ENCODE assay signal across 8 mouse cellular contexts in the genomic region with DNA sequence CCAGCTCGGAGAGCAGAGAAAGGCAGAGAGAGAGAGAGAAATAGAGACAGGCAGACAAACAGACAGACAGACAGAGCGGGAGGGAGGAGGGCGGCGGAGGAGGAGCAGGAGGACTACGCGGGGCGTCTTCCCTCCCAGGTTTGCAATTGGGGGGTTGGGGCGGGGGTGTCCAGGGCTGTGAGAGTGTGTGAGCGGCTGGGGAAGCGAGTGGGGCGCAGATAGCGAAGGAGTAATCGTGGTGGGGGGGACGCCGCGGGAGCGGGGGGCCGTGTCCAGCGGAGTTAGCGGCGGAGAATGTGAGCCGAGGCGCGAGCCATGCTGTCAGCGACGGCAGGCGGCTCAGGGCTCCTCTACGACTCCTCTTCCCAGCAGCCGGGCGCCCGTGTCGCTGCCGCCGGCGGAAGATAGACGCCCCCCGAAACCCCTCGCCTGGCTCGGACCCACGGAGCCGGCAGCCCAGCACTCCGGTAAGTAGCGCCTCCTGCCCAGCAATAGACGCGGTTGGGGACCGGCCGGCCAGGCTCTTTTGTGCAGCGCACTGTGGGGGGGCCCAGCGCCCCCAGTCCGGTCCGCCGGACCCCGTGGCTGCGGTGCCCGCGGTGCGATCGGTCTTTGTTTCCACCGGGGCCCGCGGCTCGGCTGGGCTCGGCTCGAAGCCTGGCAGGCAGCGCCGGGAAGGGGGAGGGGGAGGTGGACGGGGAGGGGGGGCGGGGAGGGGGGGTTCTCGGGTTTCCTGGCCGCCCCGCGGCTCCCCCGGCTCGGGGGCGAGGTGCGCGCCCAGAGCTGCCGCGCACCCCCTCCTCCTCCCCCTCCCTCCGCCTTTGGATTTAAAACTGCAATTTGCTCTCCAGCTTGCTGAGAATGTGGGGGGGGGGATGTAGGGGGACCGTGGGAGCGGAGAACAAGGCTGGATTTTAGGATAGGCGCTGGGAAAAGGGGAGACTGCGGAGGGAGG. TPM values are rescaled to one million over a fixed set of nuclear protein-coding genes. Genes with fewer than 3 reads are reported as not detected.
DNase-seq lines count a peak whose midpoint lies in the region; ATAC-seq and TF ChIP-seq lines count a peak whose summit lies in the region.

No protein-coding gene starts in this region.

- 1% methylated on average over 50 of the region's 84 CpGs for WGBS in heart, postnatal 0 days
- under 1% methylated on average over 66 of the region's 84 CpGs for WGBS in midbrain, embryonic 13.5 days

- H3K9me3 ChIP-seq in heart, postnatal 0 days (replicated peaks; ENCODE audit: control insufficient read depth, low read length): no peaks in the 10 kb centered on the region
- no peaks in the 10 kb centered on the region for H3K9me3 ChIP-seq in midbrain, embryonic 13.5 days

- H3K4me3 ChIP-seq in heart, postnatal 0 days (ENCODE audit: low read depth, low read length): peak overlapping the region; percentile 76
- peak overlapping the region; percentile 96 for H3K4me3 ChIP-seq in midbrain, embryonic 13.5 days (replicated peaks)

- peak overlapping the region; percentile 95 for H3K4me2 ChIP-seq in heart, postnatal 0 days (ENCODE audit: low read depth, low read length)
- peak overlapping the region; percentile 99 for H3K4me2 ChIP-seq in midbrain, embryonic 13.5 days (replicated peaks)

- TF ChIP-seq EP300 in heart, postnatal 0 days (IDR thresholded peaks at IDR 0.05; ENCODE audit: low read depth): peak; percentile 20; the same call in 1 of the 2 replicates

- H3K27me3 ChIP-seq in heart, postnatal 0 days (ENCODE audit: control insufficient read depth, insufficient read depth, low read length): no peaks in the 10 kb centered on the region
- H3K27me3 ChIP-seq in midbrain, embryonic 13.5 days: peaks cover 18% of the 10 kb centered on the region

- peaks cover 39% of the 10 kb centered on the region for H3K4me1 ChIP-seq in heart, postnatal 0 days (ENCODE audit: control insufficient read depth, insufficient read depth)
- peaks cover 53% of the 10 kb centered on the region for H3K4me1 ChIP-seq in midbrain, embryonic 13.5 days (replicated peaks)

- no peak for TF ChIP-seq CTCF in heart, postnatal 0 days (IDR thresholded peaks at IDR 0.05; ENCODE audit: low read depth)

- peak overlapping the region; percentile 86 for H3K9ac ChIP-seq in heart, postnatal 0 days (replicated peaks; ENCODE audit: low read depth, low read length)
- H3K9ac ChIP-seq in midbrain, embryonic 13.5 days (replicated peaks): peak overlapping the region; percentile 100

- peak overlapping the region; percentile 93 for H3K27ac ChIP-seq in heart, postnatal 0 days (ENCODE audit: low read depth)
- H3K27ac ChIP-seq in midbrain, embryonic 13.5 days: peak overlapping the region; percentile 96

- peak; percentile 76 for DNase-seq in cerebellum, adult 11-12 months
- no peak for DNase-seq in cerebellum, adult 8-10 months
- peak; percentile 22 for DNase-seq in T-cell, adult 2 months (ENCODE audit: low spot score)
- DNase-seq in heart, postnatal 0 days (ENCODE audit: low spot score): no peak
- DNase-seq in kidney, postnatal 4 days: peak; percentile 77 to 86
- DNase-seq in testis, postnatal 10 days (ENCODE audit: low spot score): peak; percentile 81

- peak; percentile 13; the same call in 1 of the 2 replicates for ATAC-seq in erythroblast, adult 5-6 weeks (replicated peaks; ENCODE audit: low FRiP score, poor library complexity, severe bottlenecking)
- 0 out of 2 replicates have a peak, but pooled peaks have one; percentile 4 for ATAC-seq in heart, postnatal 0 days (ENCODE audit: insufficient read depth, low read depth)
- ATAC-seq in midbrain, embryonic 13.5 days: peak; percentile 6; the same call in 1 of the 2 replicates

- H3K36me3 ChIP-seq in heart, postnatal 0 days (replicated peaks; ENCODE audit: control insufficient read depth, insufficient read depth, low read length): no peaks in the 10 kb centered on the region
- H3K36me3 ChIP-seq in midbrain, embryonic 13.5 days: no peaks in the 10 kb centered on the region

RNA-seq across cellular contexts. Expression of a gene that starts 1.0 kb away (rescaled TPM):
- total RNA-seq in erythroblast, adult 5-6 weeks (2015; ENCODE audit: low replicate concordance): 1.2 and 10.2 TPM in 2 replicates
- total RNA-seq in erythroblast, adult 5-6 weeks (2017; ENCODE audit: low replicate concordance): 0.17 and 4.2 TPM in 2 replicates
- total RNA-seq in heart, postnatal 0 days (2014; rRNA removed; ENCODE audit: low replicate concordance): 40.5 and 57.2 TPM in 2 replicates
- 4.6 and 5.2 TPM in 2 replicates for polyA plus RNA-seq in heart, postnatal 0 days (2015; fragmentation: Nextera tagmentation; extraction: Ambion mirVana)
- polyA plus RNA-seq in midbrain, embryonic 13.5 days (2015; fragmentation: Nextera tagmentation; extraction: Ambion mirVana): 10.4 and 12.6 TPM in 2 replicates

RNA-seq across cellular contexts. Expression of a gene that starts 38.2 kb away (rescaled TPM):
- total RNA-seq in erythroblast, adult 5-6 weeks (2015; ENCODE audit: low replicate concordance): 12.1 and 21.5 TPM in 2 replicates
- total RNA-seq in erythroblast, adult 5-6 weeks (2017; ENCODE audit: low replicate concordance): 13.4 and 18.7 TPM in 2 replicates
- total RNA-seq in heart, postnatal 0 days (2014; rRNA removed; ENCODE audit: low replicate concordance): 0.04 and 0.19 TPM in 2 replicates
- polyA plus RNA-seq in heart, postnatal 0 days (2015; fragmentation: Nextera tagmentation; extraction: Ambion mirVana): 0.31 and 0.37 TPM in 2 replicates
- 0.12 TPM in 1 of 2 replicates, not detected in the other for polyA plus RNA-seq in midbrain, embryonic 13.5 days (2015; fragmentation: Nextera tagmentation; extraction: Ambion mirVana)

Comparison
In these comparisons a context has a peak if more than half of its experiments do, and no peak if none do; other contexts are left out.
1. DNase-seq: peak in cerebellum, adult 11-12 months (single experiment), T-cell, adult 2 months (single experiment), kidney, postnatal 4 days (2 of 2) and testis, postnatal 10 days (single experiment); none in cerebellum, adult 8-10 months (single experiment) and heart, postnatal 0 days (single experiment).
2. RNA of a gene that starts 38.2 kb away (total RNA-seq): 12.1 to 21.5 TPM in erythroblast, adult 5-6 weeks; 0.04 to 0.19 TPM in heart, postnatal 0 days; every median in the first group is over 10 times any median in the second.
3. Peak in every context shown above with its lines, with median percentiles within 50 percentile points of each other: ATAC-seq.